16 mouse cellular contexts compared by ENCODE assay signal in the genomic region with DNA sequence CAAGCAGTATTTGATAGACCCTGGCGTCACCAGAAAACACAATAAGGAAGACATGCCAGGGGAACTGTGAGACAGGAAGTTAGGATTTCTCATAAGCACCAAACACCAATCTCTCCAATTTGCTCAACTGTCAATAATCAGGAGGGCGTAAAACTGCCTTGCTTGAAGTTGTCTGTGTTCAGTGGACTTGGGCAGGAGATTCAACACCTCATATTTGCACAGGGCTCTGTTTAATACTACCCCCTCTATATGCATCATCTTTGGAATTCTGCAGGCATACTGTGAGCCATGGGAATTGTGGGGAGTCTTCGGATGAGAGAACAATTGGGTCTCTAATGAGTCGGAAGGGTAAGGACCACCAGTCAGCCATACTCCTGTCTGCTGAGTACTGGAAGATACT.
"Had no signal": no experiment of that assay in that cellular context is flagged by ENCODE, and none has a peak within 500 bp of the region (broad histone marks: within the 10 kb centered on the region; RNA-seq: fewer than 3 reads in every experiment).

No protein-coding gene starts in this region.

- H3K4me3 ChIP-seq: neural tube, embryonic 12.5 days; neural tube, embryonic 13.5 days; neural tube, embryonic 15.5 days; stomach, embryonic 15.5 days had no signal

- H3K9ac ChIP-seq: neural tube, embryonic 12.5 days; neural tube, embryonic 13.5 days; neural tube, embryonic 15.5 days; stomach, embryonic 15.5 days had no signal

- H3K4me1 ChIP-seq: neural tube, embryonic 12.5 days; neural tube, embryonic 13.5 days; neural tube, embryonic 15.5 days; stomach, embryonic 15.5 days had no signal

- H3K9me3 ChIP-seq: neural tube, embryonic 12.5 days; neural tube, embryonic 15.5 days; stomach, embryonic 15.5 days had no signal

- H3K27me3 ChIP-seq: neural tube, embryonic 12.5 days; neural tube, embryonic 13.5 days; neural tube, embryonic 15.5 days; stomach, embryonic 15.5 days had no signal

- DNase-seq: right cerebral cortex, adult 18-20 months; right cerebral cortex, postnatal 14 days; right cerebral cortex, postnatal 25 days; right cerebral cortex, postnatal 4 days; spleen, adult 18-20 months; thymus, adult 18-20 months; thymus, adult 2 months; thymus, postnatal 14 days; thymus, postnatal 25 days; thymus, postnatal 36 days; thymus, postnatal 4 days had no signal

- H3K4me2 ChIP-seq: neural tube, embryonic 12.5 days; neural tube, embryonic 13.5 days; neural tube, embryonic 15.5 days; stomach, embryonic 15.5 days had no signal

- H3K27ac ChIP-seq: neural tube, embryonic 12.5 days; neural tube, embryonic 13.5 days; neural tube, embryonic 15.5 days; stomach, embryonic 15.5 days; stomach, postnatal 0 days had no signal
